Mouse (Mus musculus): ENCODE results near the gene Spp2. TPM values are rescaled to one million over a fixed set of nuclear protein-coding genes. Genes with fewer than 3 reads are reported as not detected.
"Not testable (repeated sequence)": the region's sequence is repeated elsewhere in the genome, so short reads cannot be mapped to it uniquely, and the experiment has no call there.

Gene Spp2
- total RNA-seq, 2 experiments from 2014 or later, result not detected

DNA sequence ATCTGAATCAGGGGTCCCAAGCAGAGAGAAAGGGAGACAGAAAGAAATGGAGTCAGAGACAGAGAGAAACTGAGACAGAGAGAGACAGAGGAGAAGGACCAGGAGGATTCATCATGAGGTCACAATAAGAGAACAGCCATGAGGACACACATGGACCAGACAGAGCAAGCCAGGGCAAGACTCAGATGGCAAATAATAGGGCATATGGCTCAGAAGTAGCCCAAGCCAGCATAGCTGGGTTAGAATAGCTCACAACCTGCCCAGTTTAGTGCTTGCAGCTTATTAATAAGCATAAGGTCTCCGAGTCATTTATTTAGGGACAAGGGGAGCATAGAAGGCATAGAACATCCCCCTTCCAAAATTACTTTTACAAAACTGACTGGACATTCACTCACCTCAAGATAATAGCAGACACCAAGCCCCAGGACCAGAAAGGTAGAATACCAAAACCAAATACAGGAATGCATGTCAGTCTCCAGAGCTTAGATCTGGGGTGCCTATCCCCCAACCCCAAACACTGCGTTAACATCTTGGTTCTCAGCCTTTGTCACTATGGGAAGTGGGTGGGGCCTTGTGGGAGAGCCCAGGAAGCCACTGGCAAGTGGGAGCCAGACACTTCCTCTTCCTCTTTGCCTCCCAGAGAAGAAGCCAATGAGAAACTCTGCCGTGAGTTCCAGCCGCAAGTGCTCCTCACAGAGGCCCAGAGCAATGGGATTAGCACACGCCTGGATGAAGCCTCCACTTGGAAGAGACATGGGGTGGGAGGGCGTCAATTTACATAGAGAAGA lies 26.5 kb downstream of the Spp2 start:
- DNase-seq (ENCODE audit: low spot score in 2 of 2), result no peak

DNA sequence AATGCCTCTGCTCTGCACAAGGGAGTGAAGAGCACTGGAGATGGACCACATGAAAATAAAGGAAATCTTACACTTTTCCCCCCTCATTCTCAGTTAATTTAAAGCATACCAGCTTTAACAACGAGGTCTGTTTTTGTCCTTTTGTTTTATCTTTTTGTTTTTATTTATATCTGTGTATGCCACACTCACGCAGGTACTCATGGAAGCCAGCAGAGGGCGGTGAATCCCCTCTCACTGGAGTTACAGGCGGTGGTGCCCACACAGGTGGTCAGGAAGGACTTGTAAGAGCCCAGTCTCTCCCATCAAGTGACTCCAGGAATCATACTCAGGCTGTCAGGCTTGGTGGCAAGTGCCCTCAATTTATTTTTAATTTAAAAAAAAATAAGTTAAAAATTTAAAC lies 27.3 kb downstream of the Spp2 start:
- no peak for DNase-seq (ENCODE audit: low spot score in 2 of 2)

DNA sequence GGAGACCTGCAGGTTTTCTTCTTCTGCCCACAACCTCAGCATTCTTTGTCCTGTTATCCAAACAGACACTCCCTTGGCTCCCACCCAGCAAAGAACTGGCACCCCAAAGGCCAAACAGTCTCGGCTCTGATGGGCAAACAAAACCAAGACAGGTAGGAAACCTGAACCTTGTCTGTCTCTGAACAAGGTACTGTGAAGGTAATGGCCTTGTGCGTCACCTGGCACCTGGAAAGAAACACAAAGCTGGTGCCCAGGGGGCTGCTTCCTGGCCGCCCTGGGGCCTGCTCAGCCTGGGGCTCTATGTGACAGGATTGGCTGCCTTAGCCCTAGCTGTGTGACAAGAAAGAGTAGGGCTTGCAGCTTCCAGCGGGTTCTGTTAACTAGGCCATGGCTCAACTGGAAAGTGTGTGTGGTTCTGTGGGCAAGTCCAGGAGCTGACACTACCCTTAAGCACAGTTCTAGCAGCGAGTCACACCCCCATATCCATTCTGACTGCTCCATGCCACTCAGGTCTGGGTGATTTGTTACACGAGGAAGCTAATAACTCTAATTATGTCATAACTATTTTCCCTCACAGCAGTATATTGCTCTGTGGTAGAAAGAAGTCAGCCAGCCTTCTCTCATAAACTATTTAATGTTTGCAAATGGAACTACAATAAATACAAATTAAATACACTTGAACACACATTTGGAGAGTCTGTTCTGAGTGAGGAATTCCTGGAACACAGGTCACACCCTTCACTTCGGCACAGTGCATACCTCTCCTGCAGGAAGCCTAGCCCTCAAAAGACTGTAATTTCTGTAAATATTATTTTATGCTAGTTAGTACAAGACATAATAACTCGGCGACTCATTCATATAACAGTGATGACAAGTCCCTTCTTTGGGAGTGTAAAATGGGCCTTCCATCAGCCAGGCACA lies 30.7 kb downstream of the Spp2 start:
- no peak for DNase-seq (ENCODE audit: low spot score in 2 of 2)

DNA sequence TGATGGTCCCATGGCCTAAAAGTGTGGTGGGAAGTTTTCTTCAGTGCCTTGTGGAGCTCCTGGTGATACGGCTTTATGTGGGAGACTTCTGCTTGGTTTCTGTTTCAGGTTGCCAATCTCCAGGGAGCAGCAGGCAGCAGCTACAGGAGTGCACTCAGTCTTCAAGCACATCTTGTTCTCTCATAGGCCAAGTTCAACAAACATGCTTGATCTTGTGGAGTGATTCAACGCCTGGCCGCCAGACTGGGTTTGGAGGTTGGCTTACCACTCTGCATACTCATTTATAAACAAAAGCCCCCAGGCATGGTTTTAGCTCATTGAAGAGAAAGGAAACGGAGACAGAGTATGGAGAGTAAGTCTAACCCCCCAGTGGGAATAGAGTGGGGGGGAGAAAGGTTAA lies 36.6 kb downstream of the Spp2 start:
- no peak for DNase-seq (ENCODE audit: low spot score in 2 of 2)

DNA sequence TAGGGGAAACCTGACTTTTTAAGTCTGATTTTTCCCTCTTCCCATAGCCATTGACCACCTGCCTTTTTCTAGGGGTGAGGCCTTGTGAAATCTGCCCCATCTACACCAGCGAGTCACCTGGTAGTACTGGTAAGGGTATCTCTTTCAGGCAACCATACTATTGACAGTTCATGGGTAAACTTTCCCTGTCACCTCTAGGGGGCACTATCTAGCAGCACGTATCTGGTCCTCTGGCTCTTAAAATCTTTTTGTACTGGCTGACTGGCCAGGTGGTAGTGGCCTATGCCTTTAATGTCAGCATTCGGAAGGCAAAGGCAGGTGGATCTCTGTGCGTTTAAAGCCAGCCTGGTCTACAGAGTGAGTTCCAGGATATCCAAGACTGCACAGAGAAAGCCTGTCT lies 38.6 kb downstream of the Spp2 start:
- DNase-seq (ENCODE audit: low spot score in 2 of 2), result no peak

DNA sequence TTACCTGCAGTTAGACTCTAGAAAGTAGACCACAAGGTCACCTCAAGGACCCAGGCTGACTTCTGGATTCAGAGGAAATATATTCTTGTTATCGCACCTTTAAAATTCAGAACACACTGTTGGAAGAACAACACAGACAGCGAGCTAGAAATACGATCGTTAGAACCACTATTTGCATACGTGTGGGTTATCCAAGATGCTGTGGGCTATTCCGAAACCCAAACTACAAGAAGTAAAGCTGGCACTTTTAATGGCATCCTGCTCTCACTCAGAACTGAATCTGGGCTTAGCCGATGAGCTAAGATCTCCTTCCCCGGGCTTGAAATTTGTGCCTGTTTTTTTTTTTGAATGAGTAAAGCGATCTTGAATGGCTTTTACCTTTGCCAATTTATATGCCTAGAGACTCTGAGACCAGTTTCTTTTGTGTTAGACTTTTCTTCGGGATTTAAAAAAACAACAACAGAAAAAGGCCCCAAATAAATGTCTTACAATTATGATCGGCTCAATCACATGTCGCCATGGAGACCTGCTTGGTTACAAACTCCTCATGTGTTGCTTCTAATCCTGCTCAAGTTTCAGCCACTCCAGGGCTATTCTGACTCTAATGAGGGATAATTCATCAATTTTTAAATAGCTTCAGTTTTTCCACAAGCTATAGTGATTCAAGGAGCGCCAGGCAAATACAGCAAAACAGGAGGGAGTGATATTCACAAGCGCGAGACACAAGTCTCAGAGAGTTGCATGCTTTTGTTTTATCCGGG lies 39.7 kb downstream of the Spp2 start:
- DNase-seq (ENCODE audit: low spot score in 2 of 2), result peak in 1 of 2 experiments; percentile 4

DNA sequence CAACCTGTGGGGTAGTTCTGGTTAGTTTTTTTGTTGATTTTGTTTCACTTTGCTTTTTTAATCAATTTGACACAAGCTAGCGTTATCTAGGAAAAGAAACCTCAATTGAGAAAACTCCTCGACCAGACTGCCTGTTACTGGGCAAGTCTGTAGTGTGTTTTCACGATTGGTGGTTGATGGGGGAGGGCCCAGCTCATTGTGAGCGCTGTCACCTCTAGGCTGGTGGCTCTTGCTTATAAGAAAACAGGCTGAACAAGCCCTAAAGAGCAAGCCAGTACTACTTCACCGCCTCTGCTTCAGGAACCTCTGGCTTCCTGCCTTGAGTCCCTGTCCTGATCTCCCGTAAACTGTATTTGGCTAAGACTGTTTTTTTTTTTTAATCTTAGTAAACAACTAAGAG lies 40.7 kb downstream of the Spp2 start:
- DNase-seq (ENCODE audit: low spot score in 2 of 2), result no peak

DNA sequence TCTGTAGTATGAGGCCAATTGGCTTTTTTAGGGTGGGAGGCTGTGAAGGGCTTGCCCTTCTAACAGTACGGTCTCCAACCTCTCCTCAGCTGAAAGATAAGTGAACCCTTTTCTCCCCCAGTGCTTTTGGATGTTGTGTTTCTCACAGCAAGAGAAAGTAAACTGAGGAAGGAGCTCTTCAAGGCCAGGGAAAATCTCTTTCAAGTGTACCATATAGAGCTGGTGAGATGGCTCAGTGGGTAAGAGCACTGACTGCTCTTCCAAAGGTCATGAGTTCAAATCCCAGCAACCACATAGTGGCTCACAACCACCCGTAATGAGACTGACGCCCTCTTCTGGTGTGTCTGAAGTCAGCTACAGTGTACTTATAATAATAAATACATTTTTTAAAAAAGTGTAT lies 41.3 kb downstream of the Spp2 start:
- DNase-seq (ENCODE audit: low spot score in 2 of 2), result not testable (repeated sequence)

DNA sequence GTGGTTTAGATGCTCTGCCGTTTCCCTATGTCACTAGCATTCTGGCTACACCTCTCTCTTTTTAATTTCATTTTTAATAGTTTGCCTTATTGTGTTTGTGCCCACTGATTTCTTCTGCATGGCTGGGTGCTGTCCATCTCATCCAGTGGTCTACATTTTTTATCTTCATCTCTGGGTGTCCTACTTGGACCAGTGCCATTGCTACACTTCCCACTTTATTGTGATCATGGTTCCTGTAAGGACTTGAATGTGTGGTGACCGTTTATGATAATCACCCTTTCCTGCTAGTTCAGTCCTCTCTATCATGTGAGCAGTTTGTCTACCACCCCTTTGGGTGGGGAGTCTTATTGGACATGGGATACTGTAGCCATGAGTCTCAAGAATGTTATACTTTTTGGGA lies 43.0 kb downstream of the Spp2 start:
- no peak for DNase-seq (ENCODE audit: low spot score in 2 of 2)

DNA sequence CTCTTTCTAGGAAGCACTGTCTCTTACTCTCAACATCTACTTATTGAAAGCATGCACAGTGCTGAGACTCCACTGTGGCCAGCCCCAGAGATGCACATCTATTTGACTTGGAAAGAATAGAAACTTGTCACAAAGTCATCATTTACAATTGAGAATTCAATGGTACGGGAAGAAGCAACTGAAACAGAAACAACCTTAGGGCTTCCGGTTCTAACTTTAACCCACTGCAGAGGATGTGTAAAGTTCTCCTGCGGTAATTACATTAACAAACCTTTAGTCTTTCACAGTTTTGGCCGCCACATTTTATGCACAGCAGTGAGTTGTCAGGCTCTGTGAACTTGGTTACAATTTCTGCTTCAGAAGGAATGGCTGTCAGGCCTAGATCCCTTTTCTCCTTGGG lies 43.9 kb downstream of the Spp2 start:
- DNase-seq (ENCODE audit: low spot score in 2 of 2), result no peak

DNA sequence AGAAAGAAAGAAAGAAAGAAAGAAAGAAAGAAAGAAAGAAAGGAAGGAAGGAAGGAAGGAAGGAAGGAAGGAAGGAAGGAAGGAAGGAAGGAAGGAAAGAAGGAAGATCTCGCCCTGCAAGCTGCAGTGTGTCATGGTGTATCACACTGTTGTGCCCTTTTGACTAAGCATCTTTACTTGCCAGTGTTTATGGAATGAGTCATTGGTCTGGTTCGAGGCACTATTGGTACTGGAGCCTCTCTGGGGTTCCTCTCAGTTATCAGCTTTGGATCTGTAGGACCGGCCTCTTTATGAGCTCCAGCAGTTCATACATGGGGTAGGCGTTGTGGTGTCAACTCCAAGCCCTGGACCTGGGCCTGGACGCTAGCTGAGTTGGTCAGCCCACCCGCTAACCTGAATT lies 45.4 kb downstream of the Spp2 start:
- DNase-seq (ENCODE audit: low spot score in 2 of 2), result no peak

DNA sequence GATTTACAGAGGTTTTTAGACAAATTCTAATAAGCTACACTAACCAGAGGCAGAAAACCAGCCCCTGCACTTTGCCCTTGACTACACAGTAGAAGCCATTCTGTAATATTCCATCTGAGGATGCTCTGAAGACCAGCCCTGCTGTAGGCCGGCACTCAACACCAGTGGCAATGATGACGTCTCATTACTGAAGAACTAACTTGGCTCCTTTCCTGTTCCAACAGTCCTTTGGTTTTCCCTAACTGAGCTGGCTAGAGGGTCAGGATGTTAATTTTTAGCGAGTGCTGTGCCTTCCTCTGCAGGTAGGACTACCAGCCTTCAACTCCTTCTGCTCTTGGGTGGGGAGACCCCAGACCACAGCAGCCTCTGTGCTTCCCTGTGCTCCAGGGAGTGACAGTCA lies 47.9 kb downstream of the Spp2 start:
- DNase-seq (ENCODE audit: low spot score in 2 of 2), result no peak

DNA sequence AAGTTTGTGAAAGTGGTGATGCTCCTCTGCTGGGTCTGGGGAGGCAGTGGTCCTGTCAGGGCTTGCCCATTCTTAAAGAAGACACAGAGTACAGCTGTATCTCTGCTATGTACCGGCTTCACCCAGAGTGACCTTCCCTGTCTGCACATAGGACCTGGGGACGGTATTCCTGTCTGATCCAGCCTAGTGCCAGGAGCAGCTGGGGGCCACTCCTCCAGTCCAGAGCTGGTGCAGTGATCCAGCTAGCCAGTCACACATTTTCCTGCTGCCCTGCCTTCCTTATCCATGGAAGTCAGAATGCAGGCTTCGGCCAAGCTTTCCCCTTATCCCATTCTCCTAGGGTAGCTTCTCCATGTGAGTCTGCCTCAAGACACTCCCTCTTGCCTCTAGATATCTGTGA lies 49.0 kb downstream of the Spp2 start:
- no peak for DNase-seq (ENCODE audit: low spot score in 2 of 2)

DNA sequence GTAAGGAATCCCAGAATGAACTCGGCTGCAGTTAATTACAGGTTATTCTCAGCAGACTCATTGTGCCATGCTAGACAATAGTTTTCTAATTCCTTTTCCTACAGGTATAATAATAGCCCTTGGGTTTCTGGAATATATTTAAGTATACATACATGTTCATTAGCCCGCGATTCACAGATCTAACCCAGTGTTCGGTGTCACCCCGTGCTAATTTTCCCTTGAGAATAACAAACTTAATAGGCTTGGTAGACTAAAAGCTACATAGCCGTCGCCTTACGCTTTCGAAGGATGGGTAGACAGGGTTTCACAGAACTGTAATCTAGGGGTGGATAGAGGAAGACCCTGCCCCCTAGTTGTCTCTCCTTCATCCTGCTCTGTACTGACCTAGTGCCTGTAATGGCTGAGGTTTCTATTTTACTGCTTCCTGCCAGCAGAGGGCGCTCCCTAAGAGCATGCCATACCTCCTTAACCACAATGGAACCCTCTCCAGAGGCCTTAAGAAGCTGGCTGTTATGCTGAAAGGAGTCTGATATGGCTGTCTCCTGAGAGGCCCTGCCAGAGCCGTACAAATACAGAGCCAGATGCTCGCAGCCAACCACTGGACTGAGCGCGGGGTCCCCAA lies 49.8 kb downstream of the Spp2 start:
- peak; percentile 49 to 85 for DNase-seq (ENCODE audit: low spot score in 2 of 2)

DNA sequence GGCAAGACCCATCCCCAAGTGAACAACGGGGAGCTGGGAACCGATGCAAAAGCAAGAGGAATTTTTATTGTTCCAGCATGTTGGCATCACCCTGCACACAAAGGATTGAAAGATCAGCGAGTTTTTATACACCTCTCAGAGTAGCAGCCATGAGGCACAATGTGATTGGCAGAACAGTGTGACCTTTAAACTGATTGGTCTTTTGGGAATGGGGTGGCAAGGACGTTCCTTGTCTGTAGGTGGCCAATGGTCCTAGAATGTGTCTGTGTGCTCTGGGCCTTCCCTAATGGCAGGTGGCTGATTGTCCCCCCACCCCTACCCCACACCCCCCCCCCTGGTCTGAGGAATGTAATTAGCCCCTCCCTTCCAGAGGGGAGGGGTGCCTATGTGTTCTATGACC lies 52.4 kb downstream of the Spp2 start:
- no peak for DNase-seq (ENCODE audit: low spot score in 2 of 2)

DNA sequence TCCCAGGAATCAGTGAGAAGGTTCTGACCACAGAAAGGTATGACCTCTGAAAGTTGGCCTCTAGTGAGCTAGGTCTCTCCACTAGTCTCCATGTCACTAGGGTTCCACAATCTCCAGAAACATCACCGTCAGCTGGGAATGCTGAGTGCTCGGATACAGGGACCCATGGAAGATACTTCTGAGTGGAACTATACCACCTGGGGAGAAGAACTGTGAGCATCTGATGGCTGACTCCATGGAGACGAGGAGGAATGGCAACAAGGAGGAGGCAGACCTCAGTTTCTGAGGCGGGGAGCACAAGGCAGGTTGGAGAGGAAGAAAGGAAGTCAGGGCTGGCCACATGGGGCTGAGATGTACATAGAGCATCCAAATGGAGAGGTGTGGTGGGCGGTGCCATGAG lies 52.9 kb downstream of the Spp2 start:
- DNase-seq (ENCODE audit: low spot score in 2 of 2), result no peak

DNA sequence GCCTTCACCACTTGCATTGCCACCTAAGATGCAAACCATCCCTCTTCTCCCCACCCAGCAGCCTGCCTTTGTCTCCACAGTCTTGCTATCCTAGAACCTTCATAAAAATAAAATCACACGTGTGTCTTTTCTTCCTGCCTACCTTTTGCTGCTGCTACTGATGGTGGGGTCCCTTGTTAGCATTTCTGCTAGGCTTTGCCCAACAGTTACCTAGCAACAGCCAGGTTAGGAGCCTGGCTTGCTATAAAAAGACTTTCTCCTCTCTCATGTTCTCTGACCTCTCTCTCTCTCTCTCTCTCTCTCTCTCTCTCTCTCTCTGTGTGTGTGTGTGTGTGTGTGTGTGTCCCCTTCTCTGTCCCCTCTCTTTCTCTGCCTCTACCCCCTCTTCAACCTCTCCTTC lies 54.3 kb downstream of the Spp2 start:
- DNase-seq (ENCODE audit: low spot score in 2 of 2), result no peak

DNA sequence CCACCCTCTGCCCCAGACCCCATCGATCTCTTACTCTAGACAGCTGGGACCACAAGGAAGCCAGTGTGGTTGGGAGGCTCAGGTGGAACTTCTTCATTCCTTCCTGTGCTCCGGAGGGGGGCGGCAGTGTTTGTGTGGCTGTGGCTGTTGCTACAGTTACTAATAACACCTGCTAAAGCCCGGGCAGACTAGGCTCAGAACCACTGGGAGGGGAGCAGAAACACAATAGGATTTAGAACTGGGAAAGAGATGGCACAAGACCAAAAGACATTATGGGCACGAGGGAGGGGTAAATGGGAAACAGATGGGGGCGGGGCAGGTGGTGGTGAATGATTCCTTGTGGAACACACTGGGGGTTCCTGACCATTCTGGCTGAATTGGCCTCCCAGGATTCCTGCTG lies 55.7 kb downstream of the Spp2 start:
- DNase-seq (ENCODE audit: low spot score in 2 of 2), result no peak

DNA sequence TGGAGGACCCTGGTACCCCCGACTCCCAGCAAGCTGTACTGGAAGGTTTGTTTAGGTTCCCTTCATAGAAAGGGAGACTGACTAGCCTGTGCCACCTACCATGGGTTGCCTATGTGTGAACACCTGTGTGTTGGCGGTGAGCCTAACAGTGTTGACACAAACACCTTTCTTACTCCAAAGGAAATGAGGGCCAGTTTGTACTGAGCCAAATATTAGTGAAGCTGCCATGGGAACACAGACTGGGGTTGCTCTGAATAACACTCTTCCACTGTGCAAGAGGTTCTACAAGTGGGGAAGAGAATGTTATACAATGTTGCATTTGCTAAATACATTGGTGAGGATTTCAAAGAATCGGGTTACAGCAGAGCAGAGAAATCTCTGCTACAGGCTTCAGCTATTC lies 56.5 kb downstream of the Spp2 start:
- no peak for DNase-seq (ENCODE audit: low spot score in 2 of 2)

DNA sequence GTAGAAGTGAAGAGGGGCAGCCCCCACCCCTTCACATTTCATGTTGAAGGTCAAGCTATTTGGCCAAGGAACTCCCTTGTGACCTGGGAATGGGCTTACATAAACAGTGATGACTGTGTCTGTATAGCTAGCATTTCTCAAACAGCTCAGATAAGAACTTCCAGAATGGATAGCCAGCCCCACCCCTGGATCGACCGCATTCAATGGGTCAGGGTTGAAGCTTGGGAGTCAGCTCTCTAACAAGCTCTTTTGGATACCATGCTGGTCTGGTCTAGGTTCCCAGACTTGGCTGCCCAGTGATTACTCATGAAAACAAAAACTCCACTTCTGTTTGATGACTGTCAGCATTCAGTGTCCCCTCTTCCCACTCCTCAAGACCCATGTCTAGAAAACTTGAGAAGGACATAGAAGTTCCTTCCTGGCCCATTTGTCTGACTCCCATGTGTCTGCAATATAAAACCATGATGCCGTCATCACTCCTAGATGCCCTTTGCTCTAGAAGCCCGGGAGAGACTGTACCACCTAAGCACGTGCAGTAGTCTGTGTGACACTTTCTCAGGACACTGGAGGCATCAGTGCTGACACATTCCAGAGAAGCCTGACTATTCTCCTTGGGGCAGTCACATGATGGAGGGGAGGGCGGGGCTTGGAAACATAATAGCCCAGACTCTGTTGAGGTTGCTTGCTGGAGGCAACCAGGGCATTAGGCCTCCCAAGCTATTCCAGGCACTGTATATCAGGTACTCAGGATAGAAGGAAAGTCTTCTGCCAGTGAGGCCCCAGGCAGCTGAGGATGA lies 57.5 kb downstream of the Spp2 start:
- no peak for DNase-seq (ENCODE audit: low spot score in 2 of 2)

DNA sequence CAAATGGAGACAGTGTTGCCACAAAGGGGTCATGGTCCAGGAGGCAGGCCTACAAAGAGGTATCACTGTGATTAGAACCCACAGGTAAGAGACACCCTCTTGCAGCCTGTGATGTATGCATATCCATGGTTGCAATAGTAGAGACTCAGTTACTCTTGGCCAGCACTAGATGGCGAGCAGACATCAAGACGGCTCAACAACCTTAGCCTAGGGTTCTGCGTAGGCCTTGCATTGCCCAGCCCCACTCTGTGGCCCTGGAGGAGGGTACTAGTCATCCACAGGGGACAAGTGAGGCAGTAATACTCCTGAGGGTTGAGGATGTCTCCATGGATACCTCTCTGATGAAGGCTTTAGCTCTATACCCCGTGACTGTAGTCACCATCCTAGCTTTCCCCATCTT lies 59.0 kb downstream of the Spp2 start:
- DNase-seq (ENCODE audit: low spot score in 2 of 2), result no peak
